Mouse (Mus musculus) midbrain, embryonic 15.5 days (tissue): ENCODE data around the gene Spock1. TPM values are rescaled to one million over a fixed set of nuclear protein-coding genes. Genes with fewer than 3 reads are reported as not detected.

Source experiments
- ATAC-seq: fragments of 200-750 bp; cut with Nextera tagmentation; replicated peaks from 2 replicates; pipeline ENCODE4 v1.8.0; 2017; ENCODE audit warnings: moderate TSS enrichment
- H3K27ac ChIP-seq: fragments of 300-500 bp; sonication (generic); 2 replicates; pipeline ENCODE4 v1.5.1; 2015; ENCODE audit warnings: mild to moderate bottlenecking, inconsistent platforms
- H3K27me3 ChIP-seq: fragments of 300-500 bp; sonication (generic); replicated peaks from 2 replicates; pipeline ENCODE4 v1.6.1; 2015; ENCODE audit warnings: inconsistent platforms
- H3K36me3 ChIP-seq: fragments of 300-500 bp; sonication (generic); replicated peaks from 2 replicates; pipeline ENCODE4 v1.6.1; 2015; ENCODE audit warnings: inconsistent platforms
- H3K4me1 ChIP-seq: fragments of 300-500 bp; sonication (generic); 2 replicates; pipeline ENCODE4 v1.6.1; 2015; ENCODE audit warnings: inconsistent platforms
- H3K4me2 ChIP-seq: fragments of 300-500 bp; sonication (generic); 2 replicates; pipeline ENCODE4 v1.6.1; 2015; ENCODE audit warnings: inconsistent platforms, mild to moderate bottlenecking, moderate library complexity
- H3K4me3 ChIP-seq: fragments of 300-500 bp; sonication (generic); 2 replicates; pipeline ENCODE4 v1.5.1; 2015; ENCODE audit warnings: mild to moderate bottlenecking, inconsistent platforms
- H3K9ac ChIP-seq: fragments of 300-500 bp; sonication (generic); 2 replicates; pipeline ENCODE4 v1.6.1; 2015; ENCODE audit warnings: mild to moderate bottlenecking, inconsistent platforms
- H3K9me3 ChIP-seq: fragments of 300-500 bp; sonication (generic); 2 replicates; pipeline ENCODE4 v1.6.1; 2016; ENCODE audit warnings: inconsistent platforms
- WGBS: fragments of 180-500 bp; shearing (Covaris S2); methylation state at CpG from one replicate; pipeline ENCODE4 v1.1.7; 2015; ENCODE audit warnings: mixed read lengths; 5-methylcytosine and 5-hydroxymethylcytosine counted together
- polyA plus RNA-seq: library from polyadenylated mRNA; unstranded; fragments of >200 nt; fragmentation: Nextera tagmentation; extraction: Ambion mirVana; gene quantifications from 2 replicates; pipeline ENCODE4 v1.2.1, GENCODE M21; 2015

Gene Spock1
- polyA plus RNA-seq, 1 experiment from 2014 or later: 71.0 TPM

DNA sequence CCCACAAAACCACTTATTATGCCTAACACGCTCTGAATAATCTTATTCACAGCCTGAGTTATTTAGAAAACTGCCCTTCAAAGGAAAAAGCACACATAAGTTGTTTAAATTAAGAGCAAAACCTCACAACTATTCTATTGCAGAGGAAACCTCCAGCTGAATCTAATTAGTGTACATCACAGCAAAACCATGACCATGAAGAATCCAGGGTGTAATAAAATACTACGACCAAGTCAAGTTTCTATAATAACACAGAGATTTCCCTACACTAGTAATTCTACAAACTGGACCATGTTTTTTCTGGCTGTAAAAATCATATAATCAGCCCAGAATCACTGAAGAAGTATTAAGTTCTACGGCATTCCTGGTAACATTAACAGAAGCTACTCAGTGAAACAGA, 240.5 kb downstream of the Spock1 start:
- Histone ChIP-seq H3K9ac (no peak overlapping the region), H3K9me3 (no peaks in the 10 kb centered on the region), H3K27me3 (no peaks in the 10 kb centered on the region), H3K36me3 (no peaks in the 10 kb centered on the region), H3K4me3 (no peak overlapping the region), H3K4me1 (peaks cover 26% of the 10 kb centered on the region), H3K4me2 (no peak overlapping the region), H3K27ac (no peak overlapping the region)
- no peak for ATAC-seq
- 60% methylated on average over 3 of the region's 3 CpGs for WGBS

DNA sequence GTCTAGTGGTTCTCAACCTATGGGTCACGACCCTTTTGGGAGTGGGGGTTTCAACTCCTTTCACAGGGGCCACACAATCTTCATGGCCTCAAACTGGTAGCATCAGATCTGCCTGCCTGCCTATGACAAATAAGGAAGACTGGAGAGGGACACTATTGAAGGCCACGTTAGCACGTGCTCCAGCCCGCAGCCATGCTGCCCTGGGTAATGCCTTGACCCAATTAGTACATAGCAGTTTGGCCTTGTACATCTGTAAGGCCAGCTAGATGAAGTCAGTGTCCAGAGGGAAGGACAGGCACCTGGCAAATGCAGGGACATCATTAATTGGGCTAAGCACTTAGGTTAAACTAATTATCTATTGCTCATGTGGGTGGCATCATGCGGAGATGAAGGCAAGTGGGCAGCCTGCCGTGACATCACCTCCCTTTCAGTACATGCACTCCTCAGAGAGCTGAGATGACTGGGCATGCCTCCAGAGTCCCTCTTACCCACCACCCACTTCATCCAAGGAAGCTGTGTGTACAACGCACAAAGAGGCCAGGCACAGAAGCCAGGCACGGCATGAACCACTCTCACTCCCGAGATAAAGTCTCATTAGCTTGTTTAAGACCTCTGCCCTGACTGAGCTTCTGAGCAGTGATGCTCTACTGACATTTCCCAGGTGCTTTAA, 241.8 kb downstream of the Spock1 start:
- Histone ChIP-seq H3K9ac (no peak overlapping the region), H3K4me3 (no peak overlapping the region), H3K4me2 (no peak overlapping the region), H3K9me3 (no peaks in the 10 kb centered on the region), H3K36me3 (no peaks in the 10 kb centered on the region), H3K27me3 (no peaks in the 10 kb centered on the region), H3K27ac (no peak overlapping the region), H3K4me1 (peaks cover 18% of the 10 kb centered on the region)
- ATAC-seq: 0 out of 2 replicates have a peak, but pooled peaks have one; percentile 42
- WGBS: 42% methylated on average over 9 of the region's 9 CpGs

DNA sequence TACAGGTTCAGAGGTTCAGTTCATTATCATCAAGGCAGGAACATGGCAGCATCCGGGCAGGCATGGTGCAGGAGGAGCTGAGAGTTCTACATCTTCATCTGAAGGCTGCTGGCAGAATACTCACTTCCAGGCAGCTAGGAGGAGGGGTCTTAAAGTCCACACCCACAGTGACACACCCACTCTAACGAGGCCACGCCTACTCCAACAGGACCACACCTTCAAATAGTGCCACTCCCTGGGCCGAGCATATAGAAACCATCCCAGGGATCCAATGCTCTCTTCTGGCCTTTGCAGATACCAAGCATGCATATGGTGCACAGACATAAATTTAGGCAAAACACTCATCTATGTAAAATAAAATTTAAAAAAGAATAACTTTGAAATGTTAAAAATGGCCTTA, 245.6 kb downstream of the Spock1 start:
- no peak for ATAC-seq
- Histone ChIP-seq H3K9ac (no peak overlapping the region), H3K4me3 (no peak overlapping the region), H3K4me2 (no peak overlapping the region), H3K36me3 (no peaks in the 10 kb centered on the region), H3K27ac (no peak overlapping the region), H3K9me3 (no peaks in the 10 kb centered on the region), H3K27me3 (no peaks in the 10 kb centered on the region), H3K4me1 (peaks cover 12% of the 10 kb centered on the region)
- 86% methylated on average over 4 of the region's 4 CpGs for WGBS

DNA sequence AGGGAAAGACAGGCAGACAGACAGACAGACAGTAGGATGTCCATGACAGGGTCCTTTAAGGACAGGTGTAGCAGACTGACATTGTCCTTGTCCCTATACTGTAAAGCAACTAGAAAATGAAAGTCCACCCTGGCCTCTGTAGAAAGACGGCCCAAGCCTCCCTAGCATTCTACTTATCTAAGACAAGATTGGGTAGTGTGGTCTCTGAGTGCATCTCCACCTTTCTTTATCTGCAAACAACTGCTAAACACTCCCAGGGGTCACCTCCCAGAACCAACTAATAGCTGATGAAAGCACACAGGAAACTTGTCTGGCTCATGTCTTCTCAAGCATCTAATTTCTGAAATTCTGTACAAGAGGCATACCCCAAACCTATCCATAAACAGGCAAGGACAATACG, 247.6 kb downstream of the Spock1 start:
- no peaks in the 10 kb centered on the region for H3K9me3 ChIP-seq
- H3K36me3 ChIP-seq: no peaks in the 10 kb centered on the region
- H3K4me3 ChIP-seq: no peak overlapping the region
- no peaks in the 10 kb centered on the region for H3K27me3 ChIP-seq
- 91% methylated on average over 2 of the region's 2 CpGs for WGBS
- H3K27ac ChIP-seq: no peak overlapping the region
- H3K4me2 ChIP-seq: no peak overlapping the region
- no peaks in the 10 kb centered on the region for H3K4me1 ChIP-seq
- no peak overlapping the region for H3K9ac ChIP-seq
- no peak for ATAC-seq

DNA sequence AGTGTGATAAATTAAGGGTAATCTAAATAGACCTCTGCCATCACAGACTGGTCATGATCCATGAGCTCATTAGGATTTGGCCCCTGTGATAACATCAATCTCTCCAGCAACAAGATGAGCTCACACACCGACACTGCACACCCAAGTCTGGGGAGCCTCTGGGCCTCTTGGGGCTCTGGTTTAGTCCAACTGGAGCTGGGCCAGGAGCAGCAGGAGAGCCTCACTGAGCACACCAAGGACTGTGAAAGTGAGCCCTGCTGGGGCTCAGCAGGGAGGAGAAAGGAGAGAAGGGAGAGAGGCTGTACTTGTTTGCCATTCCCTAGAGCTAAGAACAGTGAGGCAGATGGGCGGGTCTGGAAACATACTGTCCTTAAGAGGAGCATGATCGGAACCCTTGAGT, 248.3 kb downstream of the Spock1 start:
- H3K4me3 ChIP-seq: no peak overlapping the region
- no peak for ATAC-seq
- H3K27me3 ChIP-seq: no peaks in the 10 kb centered on the region
- WGBS: 81% methylated on average over 3 of the region's 3 CpGs
- H3K36me3 ChIP-seq: no peaks in the 10 kb centered on the region
- H3K4me2 ChIP-seq: no peak overlapping the region
- H3K4me1 ChIP-seq: peaks cover 1% of the 10 kb centered on the region
- H3K9ac ChIP-seq: no peak overlapping the region
- no peaks in the 10 kb centered on the region for H3K9me3 ChIP-seq
- H3K27ac ChIP-seq: no peak overlapping the region

DNA sequence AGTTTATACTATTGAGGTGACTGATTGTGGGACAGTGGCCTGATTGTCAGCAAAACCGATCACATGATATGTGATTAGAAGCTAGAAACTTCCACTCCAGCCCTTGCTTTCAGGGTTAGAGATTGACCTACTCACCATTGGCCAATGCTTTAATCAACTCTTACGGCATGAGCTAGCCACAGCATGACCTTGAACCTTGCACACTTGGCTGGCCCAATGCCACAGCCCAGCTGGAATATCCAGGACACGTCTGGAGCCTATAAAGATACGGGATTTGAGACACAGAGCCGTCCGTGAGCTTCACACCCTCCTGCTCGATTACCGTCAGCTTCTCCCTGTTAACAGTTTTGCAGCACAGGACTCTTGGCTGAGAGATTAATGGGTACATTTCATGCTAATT, 251.5 kb downstream of the Spock1 start:
- H3K4me1 ChIP-seq: peaks cover 4% of the 10 kb centered on the region
- no peaks in the 10 kb centered on the region for H3K9me3 ChIP-seq
- WGBS: 77% methylated on average over 8 of the region's 8 CpGs
- H3K4me2 ChIP-seq: no peak overlapping the region
- H3K36me3 ChIP-seq: no peaks in the 10 kb centered on the region
- no peak overlapping the region for H3K27ac ChIP-seq
- no peaks in the 10 kb centered on the region for H3K27me3 ChIP-seq
- no peak overlapping the region for H3K4me3 ChIP-seq
- no peak for ATAC-seq
- no peak overlapping the region for H3K9ac ChIP-seq

DNA sequence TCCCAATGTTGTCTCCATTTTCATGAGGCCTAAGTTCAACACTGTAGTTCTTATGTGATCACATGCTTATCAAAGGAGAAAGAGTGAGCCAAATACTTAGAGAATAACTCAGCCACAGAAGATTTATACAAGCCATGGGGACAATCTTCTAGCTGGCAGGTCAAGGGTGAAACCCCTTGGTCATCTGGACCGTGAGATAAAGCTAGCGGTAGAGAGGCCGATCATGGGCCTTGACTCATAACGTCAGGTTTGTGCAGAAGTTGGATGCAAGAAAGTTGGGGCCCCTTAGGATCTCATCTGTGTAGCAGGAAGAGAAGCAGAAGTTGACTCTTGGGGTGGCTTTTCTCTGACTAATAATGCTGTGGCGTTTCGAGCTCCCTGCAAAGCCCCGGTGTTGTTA, 253.8 kb downstream of the Spock1 start:
- no peak overlapping the region for H3K27ac ChIP-seq
- peaks cover 9% of the 10 kb centered on the region for H3K4me1 ChIP-seq
- no peaks in the 10 kb centered on the region for H3K27me3 ChIP-seq
- WGBS: 61% methylated on average over 7 of the region's 7 CpGs
- H3K36me3 ChIP-seq: no peaks in the 10 kb centered on the region
- H3K4me2 ChIP-seq: no peak overlapping the region
- no peak for ATAC-seq
- no peak overlapping the region for H3K4me3 ChIP-seq
- no peak overlapping the region for H3K9ac ChIP-seq
- H3K9me3 ChIP-seq: no peaks in the 10 kb centered on the region

DNA sequence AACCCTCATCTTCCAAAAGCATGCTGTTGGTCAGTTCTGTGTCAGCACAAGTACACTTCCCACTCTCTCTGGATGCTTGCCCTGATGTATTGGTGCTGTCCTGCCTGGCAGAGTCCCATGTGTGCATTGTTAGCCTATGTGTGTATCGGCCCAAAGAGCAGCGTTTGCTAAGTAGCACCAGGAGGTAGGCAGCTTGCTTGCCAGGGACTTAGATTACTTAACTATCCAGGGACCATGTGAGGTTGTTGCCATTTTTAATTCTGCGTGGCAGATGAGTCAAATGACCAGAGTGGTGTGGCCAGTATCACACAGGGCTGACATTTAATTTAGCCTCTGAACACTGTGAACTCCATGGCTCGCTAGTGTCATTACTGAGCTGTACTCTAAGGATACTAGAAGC, 256.9 kb downstream of the Spock1 start:
- Histone ChIP-seq H3K4me1 (peaks cover 9% of the 10 kb centered on the region), H3K4me2 (no peak overlapping the region), H3K9me3 (no peaks in the 10 kb centered on the region), H3K36me3 (no peaks in the 10 kb centered on the region), H3K27ac (no peak overlapping the region), H3K9ac (no peak overlapping the region), H3K4me3 (no peak overlapping the region), H3K27me3 (no peaks in the 10 kb centered on the region)
- no peak for ATAC-seq
- 81% methylated on average over 4 of the region's 4 CpGs for WGBS

DNA sequence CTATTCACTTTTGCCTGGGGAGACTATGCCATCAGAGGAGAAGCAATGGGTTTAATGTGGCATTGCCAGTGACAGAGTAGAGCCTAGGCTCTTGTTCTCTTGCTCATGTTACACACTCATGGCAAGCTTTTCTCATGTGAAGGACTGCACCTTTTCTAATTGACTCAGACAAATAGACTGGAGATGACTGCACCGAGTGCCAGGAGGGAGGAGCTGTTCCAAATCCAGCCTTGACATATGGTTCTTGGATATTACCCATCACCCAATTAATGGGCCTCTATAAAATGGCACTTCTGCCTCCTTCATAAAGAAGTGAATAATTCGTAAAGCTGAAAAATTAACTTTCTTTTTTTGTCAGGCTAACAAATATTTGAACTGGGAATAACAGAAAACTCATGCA, 259.3 kb downstream of the Spock1 start:
- H3K4me3 ChIP-seq: no peak overlapping the region
- no peaks in the 10 kb centered on the region for H3K9me3 ChIP-seq
- no peak overlapping the region for H3K27ac ChIP-seq
- no peaks in the 10 kb centered on the region for H3K27me3 ChIP-seq
- H3K4me1 ChIP-seq: peaks cover 4% of the 10 kb centered on the region; the same call in 1 of the 2 replicates
- H3K4me2 ChIP-seq: no peak overlapping the region
- H3K9ac ChIP-seq: no peak overlapping the region
- H3K36me3 ChIP-seq: no peaks in the 10 kb centered on the region
- no peak for ATAC-seq
- WGBS: 87% methylated on average over 2 of the region's 2 CpGs

DNA sequence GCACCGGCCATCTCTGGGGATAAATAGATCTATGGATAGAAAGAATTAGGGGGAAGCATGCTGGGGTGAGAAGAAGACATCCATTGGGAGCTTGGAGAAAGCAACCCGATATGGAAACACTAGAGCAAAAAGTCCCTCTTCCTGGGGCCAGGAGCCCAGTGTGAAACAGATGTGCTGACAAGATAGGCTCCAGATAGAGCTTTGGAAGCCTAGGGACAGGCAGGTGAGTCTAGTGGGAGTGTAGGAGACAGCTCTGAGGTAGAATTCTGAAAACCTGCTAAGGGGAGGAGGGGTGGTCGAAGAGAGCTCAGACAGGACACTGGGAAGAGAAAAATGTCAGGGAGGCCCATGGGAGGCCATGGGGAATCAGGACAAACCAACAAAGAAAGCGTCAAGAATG, 260.7 kb downstream of the Spock1 start:
- no peaks in the 10 kb centered on the region for H3K36me3 ChIP-seq
- no peaks in the 10 kb centered on the region for H3K27me3 ChIP-seq
- no peak overlapping the region for H3K27ac ChIP-seq
- ATAC-seq: no peak
- no peak overlapping the region for H3K9ac ChIP-seq
- peaks cover 4% of the 10 kb centered on the region; the same call in 1 of the 2 replicates for H3K4me1 ChIP-seq
- no peaks in the 10 kb centered on the region for H3K9me3 ChIP-seq
- no peak overlapping the region for H3K4me3 ChIP-seq
- H3K4me2 ChIP-seq: no peak overlapping the region
- WGBS: 78% methylated on average over 4 of the region's 4 CpGs

DNA sequence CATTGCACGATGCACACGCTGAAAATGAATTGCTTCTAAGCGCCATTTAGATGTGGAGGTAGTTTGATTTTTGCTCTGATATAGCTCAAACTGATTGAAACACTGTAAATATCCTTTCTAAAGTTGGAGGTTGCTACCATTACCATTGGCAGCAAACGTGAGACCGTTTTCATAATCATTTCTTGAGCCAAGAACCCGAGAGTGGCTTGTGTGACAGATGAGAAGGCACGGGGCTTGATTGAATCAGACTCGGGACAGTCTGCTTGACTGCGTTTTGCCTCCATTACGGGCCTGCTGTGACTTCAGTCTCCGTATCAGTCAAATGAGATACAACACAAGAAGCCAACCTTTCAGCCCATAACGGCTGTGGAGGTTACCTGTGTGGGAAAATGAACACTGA, 265.1 kb downstream of the Spock1 start:
- Histone ChIP-seq H3K27ac (no peak overlapping the region), H3K27me3 (no peaks in the 10 kb centered on the region), H3K36me3 (no peaks in the 10 kb centered on the region), H3K9me3 (no peaks in the 10 kb centered on the region), H3K4me1 (peaks cover 3% of the 10 kb centered on the region), H3K4me3 (no peak overlapping the region), H3K4me2 (no peak overlapping the region), H3K9ac (no peak overlapping the region)
- WGBS: 74% methylated on average over 12 of the region's 12 CpGs
- no peak for ATAC-seq

DNA sequence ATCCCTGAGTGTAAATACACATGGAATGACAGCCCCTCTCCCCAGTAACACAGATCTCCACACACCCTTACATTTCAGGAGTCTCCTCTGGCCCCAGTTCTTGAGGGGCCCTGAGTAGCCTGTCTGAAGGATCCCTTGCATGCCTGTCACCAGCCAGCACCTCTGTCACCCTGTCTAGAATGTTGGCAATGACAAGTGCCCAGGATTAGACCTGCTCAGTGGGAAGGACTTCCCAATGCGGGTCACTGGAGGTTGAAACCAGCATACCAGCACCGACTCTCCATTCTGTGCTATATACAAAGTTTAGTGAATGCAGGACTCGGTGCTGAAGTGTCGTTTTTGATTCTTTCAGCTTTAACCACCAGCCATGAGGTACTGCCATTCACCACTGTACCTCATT, 266.5 kb downstream of the Spock1 start:
- Histone ChIP-seq H3K4me3 (no peak overlapping the region), H3K27me3 (no peaks in the 10 kb centered on the region), H3K4me2 (no peak overlapping the region), H3K9ac (no peak overlapping the region), H3K9me3 (no peaks in the 10 kb centered on the region), H3K4me1 (peaks cover 15% of the 10 kb centered on the region), H3K36me3 (no peaks in the 10 kb centered on the region), H3K27ac (no peak overlapping the region)
- 87% methylated on average over 4 of the region's 4 CpGs for WGBS
- ATAC-seq: no peak

DNA sequence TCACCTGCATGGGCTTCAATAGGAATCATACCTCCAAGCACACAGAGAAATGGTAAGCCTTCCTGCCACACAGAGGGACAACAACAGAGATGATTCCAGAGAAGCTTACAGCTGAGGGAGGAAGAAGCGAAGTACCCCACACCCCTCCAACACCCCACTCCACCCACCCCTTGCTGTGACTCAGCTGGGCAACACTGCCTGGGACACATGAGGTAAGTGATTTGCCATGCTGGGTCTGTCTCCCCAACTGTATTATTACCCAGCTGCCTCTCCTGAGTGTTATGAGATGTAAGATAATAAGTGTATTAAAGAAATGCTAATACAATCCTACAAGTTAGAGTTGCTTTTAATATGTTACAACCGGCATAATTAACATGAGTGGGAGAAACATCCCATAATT, 267.2 kb downstream of the Spock1 start:
- ATAC-seq: no peak
- H3K4me1 ChIP-seq: peaks cover 21% of the 10 kb centered on the region
- H3K9ac ChIP-seq: no peak overlapping the region
- H3K9me3 ChIP-seq: no peaks in the 10 kb centered on the region
- H3K27me3 ChIP-seq: no peaks in the 10 kb centered on the region
- WGBS: 90% methylated on average over 2 of the region's 2 CpGs
- no peak overlapping the region for H3K4me3 ChIP-seq
- no peak overlapping the region for H3K4me2 ChIP-seq
- no peaks in the 10 kb centered on the region for H3K36me3 ChIP-seq
- no peak overlapping the region for H3K27ac ChIP-seq
